Mouse (Mus musculus) hindbrain, embryonic 13.5 days (tissue): ENCODE results near the gene Jchain. TPM values are rescaled to one million over a fixed set of nuclear protein-coding genes. Genes with fewer than 3 reads are reported as not detected.

Experiments
- ATAC-seq: fragments of 200-750 bp; cut with Nextera tagmentation; 2 replicates; pipeline ENCODE4 v1.8.0; 2017; ENCODE audit warnings: moderate TSS enrichment; ENCODE audit not compliant: low FRiP score
- H3K27ac ChIP-seq: fragments of 300-500 bp; sonication (generic); 2 replicates; pipeline ENCODE4 v1.5.1; 2015; ENCODE audit warnings: inconsistent platforms, mild to moderate bottlenecking, moderate library complexity
- H3K27me3 ChIP-seq: fragments of 300-500 bp; sonication (generic); 2 replicates; pipeline ENCODE4 v1.6.1; 2015; ENCODE audit warnings: mild to moderate bottlenecking, inconsistent platforms
- H3K36me3 ChIP-seq: fragments of 300-500 bp; sonication (generic); 2 replicates; pipeline ENCODE4 v1.6.1; 2015; ENCODE audit warnings: mild to moderate bottlenecking, inconsistent platforms
- H3K4me1 ChIP-seq: fragments of 300-500 bp; sonication (generic); replicated peaks from 2 replicates; pipeline ENCODE4 v1.6.1; 2015; ENCODE audit warnings: inconsistent platforms
- H3K4me2 ChIP-seq: fragments of 300-500 bp; sonication (generic); 2 replicates; pipeline ENCODE4 v1.6.1; 2015; ENCODE audit warnings: inconsistent platforms, mild to moderate bottlenecking, moderate library complexity
- H3K4me3 ChIP-seq: fragments of 300-500 bp; sonication (generic); 2 replicates; pipeline ENCODE4 v1.5.1; 2015; ENCODE audit warnings: mild to moderate bottlenecking, inconsistent platforms
- H3K9ac ChIP-seq: fragments of 300-500 bp; sonication (generic); 2 replicates; pipeline ENCODE4 v1.6.1; 2015; ENCODE audit warnings: mild to moderate bottlenecking, inconsistent platforms
- H3K9me3 ChIP-seq: fragments of 300-500 bp; sonication (generic); 2 replicates; pipeline ENCODE4 v1.6.1; 2016; ENCODE audit warnings: inconsistent platforms
- WGBS: fragments of 180-500 bp; shearing (Covaris S2); methylation state at CpG from one replicate; pipeline ENCODE4 v1.1.7; 2015; 5-methylcytosine and 5-hydroxymethylcytosine counted together
- polyA plus RNA-seq: library from polyadenylated mRNA; unstranded; fragments of >200 nt; fragmentation: Nextera tagmentation; extraction: Ambion mirVana; gene quantifications from 2 replicates; pipeline ENCODE4 v1.2.1, GENCODE M21; 2015

Gene Jchain
- polyA plus RNA-seq, 1 experiment from 2014 or later = 0.23 TPM

DNA sequence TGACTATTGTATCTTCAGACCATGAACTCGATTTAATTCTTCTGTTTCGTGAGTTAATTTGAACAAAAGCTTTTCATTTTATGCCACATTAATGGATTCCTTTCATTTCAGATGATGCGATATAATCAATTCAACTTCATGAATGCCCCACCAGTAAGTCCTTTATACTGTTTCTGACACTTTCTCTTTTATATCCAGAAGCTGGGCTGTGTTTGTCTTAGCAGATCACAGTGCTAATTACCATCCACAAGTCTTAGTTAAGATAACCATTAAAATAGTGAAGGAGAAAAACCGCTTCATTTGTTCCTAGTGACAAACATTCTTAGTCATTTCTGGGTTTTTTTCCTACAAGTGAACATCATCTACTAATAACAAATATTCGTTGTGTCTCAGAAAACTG, 36.6 kb downstream of the Jchain start:
- H3K27me3 ChIP-seq = no peaks in the 10 kb centered on the region
- WGBS = 53% methylated on average over 5 of the region's 5 CpGs
- no peak overlapping the region for H3K4me2 ChIP-seq
- H3K9me3 ChIP-seq = no peaks in the 10 kb centered on the region
- no peak overlapping the region for H3K4me3 ChIP-seq
- no peak for ATAC-seq
- no peaks in the 10 kb centered on the region for H3K4me1 ChIP-seq
- no peak overlapping the region for H3K9ac ChIP-seq
- H3K36me3 ChIP-seq = no peaks in the 10 kb centered on the region
- H3K27ac ChIP-seq = no peak overlapping the region

DNA sequence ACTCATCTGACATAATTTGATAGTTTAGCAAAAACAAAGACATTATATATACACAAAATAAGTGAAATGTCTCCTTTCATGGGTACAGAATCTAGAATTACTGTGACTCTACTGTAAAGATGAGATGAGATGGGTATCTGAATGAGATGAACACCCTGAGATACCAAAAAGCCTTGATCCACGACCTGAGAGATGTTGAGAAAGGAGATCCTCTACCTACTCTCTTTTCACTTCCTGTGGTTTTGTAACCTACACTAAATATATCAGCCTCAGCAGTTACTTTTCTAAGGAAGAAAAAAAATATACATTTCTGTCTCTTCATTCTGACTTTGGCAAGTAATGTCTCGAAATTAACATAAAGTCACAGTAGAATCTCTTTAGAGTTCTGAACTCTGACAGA, 38.7 kb downstream of the Jchain start:
- 76% methylated on average over 2 of the region's 2 CpGs for WGBS
- H3K36me3 ChIP-seq = no peaks in the 10 kb centered on the region

GRCm38 (mm10) chr5:88487675-88488074, 40.0 kb downstream of the Jchain start, which contains the start of gene Enam:
TSS of gene Enam (plus strand) at chr5:88487975.
- Histone ChIP-seq H3K4me1 (no peaks in the 10 kb centered on the region), H3K4me3 (no peak within 1 kb of the TSS), H3K9me3 (no peaks in the 10 kb centered on the region)

More for the DNA sequence above, 38.7 kb downstream of the Jchain start:
- Histone ChIP-seq H3K27ac (no peak overlapping the region), H3K4me1 (no peaks in the 10 kb centered on the region), H3K9me3 (no peaks in the 10 kb centered on the region), H3K27me3 (no peaks in the 10 kb centered on the region), H3K4me3 (no peak overlapping the region), H3K4me2 (no peak overlapping the region), H3K9ac (no peak overlapping the region)
- no peak for ATAC-seq

More at GRCm38 (mm10) chr5:88487675-88488074, 40.0 kb downstream of the Jchain start, which contains the start of gene Enam:
- Histone ChIP-seq H3K27me3 (no peaks in the 10 kb centered on the region), H3K36me3 (no peaks in the 10 kb centered on the region), H3K4me2 (no peak within 1 kb of the TSS), H3K27ac (no peak within 1 kb of the TSS), H3K9ac (no peak within 1 kb of the TSS)
- no peak for ATAC-seq

Other genes starting within 250 kb of the Jchain start
- not detected in 2 replicates for gene Prol1, start 210.6 kb downstream of the Jchain start, polyA plus RNA-seq
- gene Amtn, start 151.8 kb downstream of the Jchain start, polyA plus RNA-seq = not detected in 2 replicates
- gene Ambn, start 71.9 kb downstream of the Jchain start, polyA plus RNA-seq = not detected in 2 replicates
- gene Enam, start 39.9 kb downstream of the Jchain start, polyA plus RNA-seq = not detected in 2 replicates
- 57.0 and 57.5 TPM in 2 replicates for gene Utp3, start 26.6 kb upstream of the Jchain start, polyA plus RNA-seq
- gene Rufy3, start 37.1 kb upstream of the Jchain start, polyA plus RNA-seq = 299 and 313 TPM in 2 replicates
- gene Grsf1, start 148.3 kb upstream of the Jchain start, polyA plus RNA-seq = 68.2 and 70.9 TPM in 2 replicates
- 10.7 and 12.5 TPM in 2 replicates for gene Mob1b, start 193.0 kb upstream of the Jchain start, polyA plus RNA-seq
- 65.5 and 68.0 TPM in 2 replicates for gene Dck, start 237.1 kb upstream of the Jchain start, polyA plus RNA-seq